Mouse (Mus musculus) stomach, embryonic 16.5 days (tissue): Measurements from ENCODE around the gene Casc3. TPM values are rescaled to one million over a fixed set of nuclear protein-coding genes. Genes with fewer than 3 reads are reported as not detected.
A peak's percentile ranks its signal among the peaks of the same experiment; 100 is the strongest.

Experiments used
- ATAC-seq: fragments of 200-750 bp; cut with Nextera tagmentation; 2 replicates; pipeline ENCODE4 v1.8.0; 2017; ENCODE audit warnings: moderate number of reproducible peaks, moderate TSS enrichment; ENCODE audit not compliant: insufficient read depth, low FRiP score
- H3K27ac ChIP-seq: fragments of 300-500 bp; sonication (generic); 2 replicates; pipeline ENCODE4 v1.5.1; 2014; ENCODE audit warnings: low read length
- H3K27me3 ChIP-seq: fragments of 300-500 bp; sonication (generic); 2 replicates; pipeline ENCODE4 v1.6.1; 2014; ENCODE audit warnings: low read length, control low read depth, mixed read lengths; ENCODE audit not compliant: control insufficient read depth, insufficient read depth
- H3K36me3 ChIP-seq: fragments of 300-500 bp; sonication (generic); 2 replicates; pipeline ENCODE4 v1.6.1; 2014; ENCODE audit warnings: low read length; ENCODE audit not compliant: control insufficient read depth, insufficient read depth
- H3K4me1 ChIP-seq: fragments of 300-500 bp; sonication (generic); 2 replicates; pipeline ENCODE4 v1.6.1; 2014; ENCODE audit warnings: low read length, control low read depth, mixed read lengths; ENCODE audit not compliant: control insufficient read depth, insufficient read depth
- H3K4me2 ChIP-seq: fragments of 300-500 bp; sonication (generic); 2 replicates; pipeline ENCODE4 v1.6.1; 2014; ENCODE audit warnings: low read depth, low read length, mixed read lengths
- H3K4me3 ChIP-seq: fragments of 300-500 bp; sonication (generic); replicated peaks from 2 replicates; pipeline ENCODE4 v1.5.1; 2014; ENCODE audit warnings: mild to moderate bottlenecking, low read length
- H3K9ac ChIP-seq: fragments of 300-500 bp; sonication (generic); 2 replicates; pipeline ENCODE4 v1.6.1; 2014; ENCODE audit warnings: low read length
- H3K9me3 ChIP-seq: fragments of 300-500 bp; sonication (generic); replicated peaks from 2 replicates; pipeline ENCODE4 v1.6.1; 2016; ENCODE audit warnings: low read length, control low read depth; ENCODE audit not compliant: control insufficient read depth
- WGBS: fragments of 180-500 bp; shearing (Covaris S2); extraction: QIAGEN DNeasy Blood & Tissue Kit; methylation state at CpG from one replicate; pipeline ENCODE4 v1.1.7; 2014; 5-methylcytosine and 5-hydroxymethylcytosine counted together
- polyA plus RNA-seq: library from polyadenylated mRNA; unstranded; fragments of >200 nt; fragmentation: Nextera tagmentation; extraction: Ambion mirVana; gene quantifications from 2 replicates; pipeline ENCODE4 v1.2.1, GENCODE M21; 2015

Casc3 gene
- polyA plus RNA-seq, 1 experiment from 2014 or later, result 26.3 TPM

GRCm38 (mm10) chr11:98770096-98770975, 34.4 kb upstream of the Casc3 start:
- no peak overlapping the region for H3K9ac ChIP-seq
- H3K9me3 ChIP-seq, result no peaks in the 10 kb centered on the region
- no peak overlapping the region for H3K4me3 ChIP-seq
- no peaks in the 10 kb centered on the region for H3K27me3 ChIP-seq
- H3K4me1 ChIP-seq, result peaks cover 64% of the 10 kb centered on the region
- ATAC-seq, result no peak
- H3K36me3 ChIP-seq, result 0 out of 2 replicates have a peak, but pooled peaks cover 12% of the 10 kb centered on the region
- 85% methylated on average over 26 of the region's 26 CpGs for WGBS
- H3K27ac ChIP-seq, result no peak overlapping the region
- H3K4me2 ChIP-seq, result no peak overlapping the region

DNA sequence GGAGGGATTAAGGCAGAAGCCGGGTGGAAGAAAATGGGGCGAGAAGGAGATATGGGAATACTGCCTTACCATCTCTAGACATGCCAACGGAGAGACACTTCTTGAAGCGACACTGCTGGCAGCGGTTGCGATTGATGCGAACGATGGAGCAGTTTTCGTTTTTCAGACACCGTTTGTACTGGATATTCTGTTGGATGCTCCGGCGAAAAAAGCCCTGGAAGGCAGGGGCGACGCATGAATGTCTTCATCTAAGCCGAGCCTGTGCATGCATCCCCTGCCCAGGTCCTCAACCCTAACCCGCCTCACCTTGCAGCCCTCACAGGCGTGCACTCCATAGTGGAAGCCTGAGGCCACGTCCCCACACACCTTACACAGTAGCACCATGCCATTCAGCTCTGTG, 33.6 kb upstream of the Casc3 start:
- H3K4me1 ChIP-seq, result peaks cover 64% of the 10 kb centered on the region
- H3K9me3 ChIP-seq, result no peaks in the 10 kb centered on the region
- ATAC-seq, result no peak
- H3K4me3 ChIP-seq, result no peak overlapping the region
- no peaks in the 10 kb centered on the region for H3K27me3 ChIP-seq
- no peak overlapping the region for H3K4me2 ChIP-seq
- 0 out of 2 replicates have a peak, but pooled peaks cover 12% of the 10 kb centered on the region for H3K36me3 ChIP-seq
- WGBS, result 93% methylated on average over 18 of the region's 18 CpGs
- no peak overlapping the region for H3K27ac ChIP-seq
- no peak overlapping the region for H3K9ac ChIP-seq

DNA sequence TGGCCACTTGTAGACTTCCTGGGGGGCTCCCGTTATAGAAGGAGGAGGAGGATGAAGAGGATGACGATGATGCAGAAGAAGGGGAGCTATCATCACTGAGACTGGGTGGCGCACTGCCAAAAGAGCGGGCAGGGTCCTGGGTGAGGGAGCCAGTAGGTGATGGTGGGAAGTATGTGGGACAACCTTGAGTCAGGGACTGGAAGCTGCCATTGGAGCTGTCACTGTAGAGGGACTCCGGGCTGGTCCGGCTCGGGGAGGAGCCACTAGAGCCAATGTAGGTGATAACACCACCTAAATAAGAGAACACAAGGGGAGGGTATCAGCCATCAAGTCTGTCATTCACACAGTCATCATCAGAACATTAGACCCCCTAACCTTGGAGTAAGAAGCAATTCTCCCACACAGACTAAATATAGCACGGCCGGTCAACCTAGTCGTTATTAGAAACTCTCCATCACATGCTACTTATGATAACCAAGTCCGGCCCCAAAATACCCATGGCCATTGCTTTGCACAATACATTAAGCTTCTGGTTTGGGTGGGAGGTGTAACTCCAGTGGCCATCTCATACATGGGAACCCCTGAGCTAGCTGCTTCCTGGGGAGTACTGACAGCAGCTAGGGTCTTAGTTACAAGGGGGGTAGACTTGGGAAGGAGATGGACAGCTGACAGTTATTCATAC, 32.7 kb upstream of the Casc3 start:
- no peaks in the 10 kb centered on the region for H3K9me3 ChIP-seq
- H3K4me2 ChIP-seq, result no peak overlapping the region
- no peak for ATAC-seq
- H3K4me1 ChIP-seq, result peaks cover 65% of the 10 kb centered on the region
- no peak overlapping the region for H3K4me3 ChIP-seq
- 0 out of 2 replicates have a peak, but pooled peaks cover 12% of the 10 kb centered on the region for H3K36me3 ChIP-seq
- 90% methylated on average over 11 of the region's 11 CpGs for WGBS
- H3K9ac ChIP-seq, result no peak overlapping the region
- H3K27ac ChIP-seq, result no peak overlapping the region; the same call in 1 of the 2 replicates
- H3K27me3 ChIP-seq, result no peaks in the 10 kb centered on the region

- 44% methylated on average over 8 of the region's 8 CpGs for WGBS
- Histone ChIP-seq H3K4me3 (0 out of 2 replicates have a peak overlapping the region, but pooled peaks have one; percentile 47), H3K27me3 (no peaks in the 10 kb centered on the region), H3K27ac (peak overlapping the region; percentile 89), H3K4me2 (peak overlapping the region; percentile 95), H3K36me3 (0 out of 2 replicates have a peak, but pooled peaks cover 12% of the 10 kb centered on the region), H3K9me3 (no peaks in the 10 kb centered on the region), H3K9ac (no peak overlapping the region), H3K4me1 (peaks cover 64% of the 10 kb centered on the region)
- no peak for ATAC-seq
Measured at GRCm38 (mm10) chr11:98772667-98773171, 32.0 kb upstream of the Casc3 start.

GRCm38 (mm10) chr11:98773635-98774295, 30.9 kb upstream of the Casc3 start:
- no peaks in the 10 kb centered on the region for H3K27me3 ChIP-seq
- H3K9me3 ChIP-seq, result no peaks in the 10 kb centered on the region
- peak overlapping the region; percentile 72 for H3K9ac ChIP-seq
- H3K4me1 ChIP-seq, result peaks cover 54% of the 10 kb centered on the region
- under 1% methylated on average over 37 of the region's 37 CpGs for WGBS
- H3K27ac ChIP-seq, result peak overlapping the region; percentile 89
- ATAC-seq, result peak; percentile 88
- H3K4me2 ChIP-seq, result peak overlapping the region; percentile 95
- peak overlapping the region; percentile 47 for H3K4me3 ChIP-seq
- 0 out of 2 replicates have a peak, but pooled peaks cover 12% of the 10 kb centered on the region for H3K36me3 ChIP-seq

- Histone ChIP-seq H3K4me1 (peaks cover 50% of the 10 kb centered on the region), H3K27me3 (no peaks in the 10 kb centered on the region), H3K9ac (peak within 1 kb of the TSS; percentile 72), H3K36me3 (0 out of 2 replicates have a peak, but pooled peaks cover 9% of the 10 kb centered on the region), H3K27ac (peak within 1 kb of the TSS; percentile 96), H3K9me3 (no peaks in the 10 kb centered on the region), H3K4me2 (peak within 1 kb of the TSS; percentile 95), H3K4me3 (peak within 1 kb of the TSS; percentile 47)
- no peak for ATAC-seq
- WGBS, result under 1% methylated on average over 22 of the region's 22 CpGs
Measured at GRCm38 (mm10) chr11:98774582-98775347, 29.9 kb upstream of the Casc3 start, which contains the start of gene Nr1d1. Gene Nr1d1, minus strand, starts transcription at chr11:98775333.

DNA sequence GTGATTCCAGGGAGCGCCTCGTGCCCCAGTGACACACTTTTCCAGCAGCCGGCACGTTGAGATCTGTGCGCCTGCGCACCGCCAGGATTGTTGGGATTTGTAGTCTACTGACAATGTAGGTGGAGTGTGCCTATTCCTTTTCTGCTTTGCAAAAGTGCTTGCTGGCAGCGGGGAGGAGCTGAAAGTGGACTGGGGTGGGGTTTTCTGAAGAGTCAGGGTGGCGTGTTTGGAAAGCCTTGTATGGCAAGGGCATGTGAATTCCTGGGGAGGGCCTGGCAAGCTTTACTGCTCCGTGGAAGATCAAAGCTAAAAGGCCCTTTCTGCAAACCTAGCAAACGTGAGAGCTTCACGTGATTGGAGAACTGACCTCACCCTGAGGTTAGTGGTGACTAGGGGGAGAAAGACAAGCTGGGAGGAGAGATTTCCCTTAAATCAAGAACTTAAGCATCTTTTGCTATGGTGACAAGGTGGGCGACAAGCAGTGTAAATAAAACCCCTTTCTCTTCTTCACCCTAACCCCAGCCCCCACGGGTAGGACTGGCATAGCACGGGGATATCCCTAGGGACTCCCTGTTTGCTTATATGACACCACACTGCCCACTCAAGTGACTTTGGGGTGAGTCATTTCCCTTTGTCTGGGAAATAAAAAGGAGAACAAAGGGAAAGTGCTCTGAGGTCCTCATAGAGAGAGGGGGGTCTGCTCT, 29.2 kb upstream of the Casc3 start:
- Histone ChIP-seq H3K27ac (peak overlapping the region; percentile 96), H3K4me2 (peak overlapping the region; percentile 95), H3K4me1 (peaks cover 50% of the 10 kb centered on the region), H3K27me3 (no peaks in the 10 kb centered on the region), H3K36me3 (0 out of 2 replicates have a peak, but pooled peaks cover 3% of the 10 kb centered on the region), H3K9ac (peak overlapping the region; percentile 72), H3K9me3 (no peaks in the 10 kb centered on the region), H3K4me3 (peak overlapping the region; percentile 47)
- ATAC-seq, result peak; percentile 79
- WGBS, result 3% methylated on average over 15 of the region's 15 CpGs
